Mouse (Mus musculus): ENCODE measurements around the gene Trim21.

DNA sequence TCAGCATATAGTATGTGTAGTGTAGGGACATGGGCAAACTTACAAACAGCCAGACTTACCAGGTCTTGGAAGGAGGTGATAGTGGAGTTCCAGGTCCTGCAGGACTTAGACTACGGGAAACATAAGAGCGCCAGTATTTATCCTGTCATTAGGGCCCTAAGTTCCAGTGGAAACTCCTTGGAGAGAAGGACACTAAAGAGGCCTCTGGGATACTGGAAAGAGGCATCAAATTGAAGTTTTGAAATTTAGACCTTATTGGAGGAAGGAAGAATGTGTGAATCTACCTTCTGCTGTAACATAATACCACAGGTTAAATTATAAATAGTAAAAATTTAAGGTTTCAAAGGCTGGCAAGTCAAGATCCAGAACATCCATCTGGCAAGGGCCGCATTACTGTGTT, 26.5 kb upstream of the Trim21 start, which contains the start of gene Olfr551:
- TF ChIP-seq CTCF (IDR thresholded peaks at IDR 0.05; ENCODE audit: low read depth, low read length) (no peak), GATA1 (IDR thresholded peaks at IDR 0.05; ENCODE audit: borderline replicate concordance, low read length) (no peak), TAL1 (conservative IDR thresholded peaks at IDR 0.05; ENCODE audit: low read depth, low read length) (no peak), POLR2AphosphoS5 (IDR thresholded peaks at IDR 0.05; ENCODE audit: insufficient replicate concordance, low read depth, low read length) (no peak)
